Mouse (Mus musculus): ENCODE measurements around the gene Plcxd2.

Gene Plcxd2

DNA sequence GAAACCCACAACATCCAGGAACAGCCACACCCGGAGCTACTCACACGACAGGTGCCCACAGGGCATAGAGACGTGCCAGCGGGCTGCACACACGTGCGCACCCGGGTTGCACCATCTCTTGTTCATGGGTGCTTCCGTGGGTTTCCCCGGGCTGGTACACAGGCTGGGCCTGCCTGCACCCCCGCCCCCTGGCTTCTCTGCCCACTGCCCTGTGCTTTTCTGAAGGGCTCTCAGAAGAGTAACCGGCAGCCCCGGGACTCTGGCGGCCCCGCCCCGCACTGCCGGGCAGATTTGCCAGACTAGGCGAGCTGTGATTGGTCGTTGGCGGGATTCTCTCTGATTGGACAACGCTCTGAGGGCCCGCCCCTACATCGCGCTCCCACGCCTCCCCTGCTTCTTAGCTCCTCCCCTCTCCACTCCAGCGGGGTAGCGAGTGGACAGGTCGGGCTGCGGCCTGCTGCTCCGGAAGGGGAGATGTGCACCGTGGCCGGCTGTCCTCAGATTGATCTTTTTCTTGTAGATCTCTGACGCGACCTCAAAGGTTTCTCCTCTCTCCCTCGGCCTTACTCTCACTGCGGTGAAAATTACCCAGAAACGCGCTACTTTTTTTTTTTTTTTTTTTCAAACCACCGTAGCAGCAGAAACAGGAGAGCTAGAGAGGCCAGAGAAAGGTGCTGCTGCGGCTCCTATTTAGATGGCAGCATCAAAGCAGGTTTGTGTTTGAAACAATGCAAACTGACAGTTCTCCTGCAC, at the start of gene Plcxd2:
Gene Plcxd2 (minus strand): TSS at position 66 of the 753 bp plus-strand sequence.
- peak; percentile 91 for DNase-seq (ENCODE audit: low spot score)

DNA sequence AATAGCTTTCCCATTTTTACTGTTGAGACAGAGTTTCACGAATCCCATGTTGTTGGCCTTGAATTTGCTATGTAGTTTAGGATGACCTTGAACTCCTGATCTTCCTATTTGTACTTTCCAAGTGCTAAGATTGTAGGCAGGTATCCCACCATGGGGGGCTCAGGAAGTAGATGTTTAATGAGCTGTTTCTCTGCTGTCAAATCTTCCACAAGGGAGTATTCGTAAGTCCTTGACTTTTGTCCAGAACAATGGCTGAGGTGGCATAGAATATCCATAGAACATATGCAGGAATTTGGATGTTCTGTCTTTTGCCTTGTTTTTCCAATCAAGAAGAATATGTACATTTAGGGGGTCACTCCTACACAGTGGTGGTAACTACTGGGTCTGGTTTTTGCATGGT, 36.9 kb upstream of the Plcxd2 start:
- no peak for DNase-seq (ENCODE audit: low spot score)

DNA sequence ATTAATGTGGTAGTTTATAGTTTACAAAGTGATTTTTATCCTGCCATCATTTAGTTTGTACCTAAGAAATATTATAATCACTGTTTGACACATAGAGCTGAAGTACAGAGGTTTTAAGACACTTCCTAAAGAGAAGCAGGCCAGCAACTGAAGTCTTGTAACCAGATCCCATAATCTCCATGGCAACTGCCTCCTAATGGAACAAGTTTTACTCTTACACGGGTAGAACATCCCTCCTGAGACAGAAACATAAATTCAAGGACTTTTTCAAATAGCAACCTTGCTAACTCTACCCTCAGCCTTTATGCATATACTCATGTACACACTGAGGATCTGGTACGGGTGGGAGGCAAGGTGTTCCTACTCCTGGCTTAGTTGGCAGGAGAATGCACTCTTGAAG, 26.2 kb upstream of the Plcxd2 start:
- DNase-seq (ENCODE audit: low spot score): no peak

DNA sequence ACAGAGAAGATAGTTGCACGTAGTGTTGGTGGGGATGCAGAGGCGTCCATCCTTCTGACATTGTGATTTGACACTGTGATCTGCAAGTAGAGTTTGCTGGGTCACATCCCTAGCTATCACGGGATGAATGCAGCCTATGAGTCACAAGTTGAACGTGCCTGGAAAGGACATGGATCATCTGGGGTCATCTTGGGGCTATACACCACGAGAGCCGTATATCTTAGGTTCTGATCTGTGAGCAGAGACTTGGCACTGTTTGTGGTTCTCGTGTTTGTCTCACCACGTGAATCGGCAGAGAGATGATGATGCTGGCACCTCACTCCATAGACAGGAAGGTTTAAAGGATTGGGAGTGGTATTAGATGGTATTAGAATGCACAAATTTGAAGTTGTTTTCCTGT, 23.9 kb upstream of the Plcxd2 start:
- no peak for DNase-seq (ENCODE audit: low spot score)

DNA sequence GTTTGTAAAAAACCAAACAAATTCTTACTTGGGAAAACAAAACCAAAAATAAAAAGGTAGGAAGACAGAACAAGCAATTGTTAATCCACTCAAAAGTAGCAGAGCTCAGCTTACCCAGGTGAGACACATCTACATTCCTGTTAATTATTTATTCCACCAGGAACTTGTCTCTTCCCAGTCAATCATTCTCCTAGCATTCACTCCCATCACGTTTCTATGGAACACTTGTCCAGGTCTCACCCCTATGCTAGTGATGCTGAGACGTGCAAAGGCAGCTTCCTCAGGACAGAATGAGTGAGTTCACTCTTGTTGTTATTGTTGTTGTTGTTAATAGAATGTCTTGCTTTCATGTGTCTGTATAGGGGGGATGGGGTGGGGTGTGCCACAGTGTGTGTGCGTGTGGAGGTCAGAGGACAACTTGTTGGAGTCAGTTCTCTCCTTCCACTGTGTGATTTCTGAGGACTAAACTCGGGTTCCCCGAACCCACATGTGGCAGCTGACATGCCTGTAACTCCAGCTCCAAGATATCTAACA, 13.0 kb upstream of the Plcxd2 start:
- DNase-seq (ENCODE audit: low spot score): no peak

DNA sequence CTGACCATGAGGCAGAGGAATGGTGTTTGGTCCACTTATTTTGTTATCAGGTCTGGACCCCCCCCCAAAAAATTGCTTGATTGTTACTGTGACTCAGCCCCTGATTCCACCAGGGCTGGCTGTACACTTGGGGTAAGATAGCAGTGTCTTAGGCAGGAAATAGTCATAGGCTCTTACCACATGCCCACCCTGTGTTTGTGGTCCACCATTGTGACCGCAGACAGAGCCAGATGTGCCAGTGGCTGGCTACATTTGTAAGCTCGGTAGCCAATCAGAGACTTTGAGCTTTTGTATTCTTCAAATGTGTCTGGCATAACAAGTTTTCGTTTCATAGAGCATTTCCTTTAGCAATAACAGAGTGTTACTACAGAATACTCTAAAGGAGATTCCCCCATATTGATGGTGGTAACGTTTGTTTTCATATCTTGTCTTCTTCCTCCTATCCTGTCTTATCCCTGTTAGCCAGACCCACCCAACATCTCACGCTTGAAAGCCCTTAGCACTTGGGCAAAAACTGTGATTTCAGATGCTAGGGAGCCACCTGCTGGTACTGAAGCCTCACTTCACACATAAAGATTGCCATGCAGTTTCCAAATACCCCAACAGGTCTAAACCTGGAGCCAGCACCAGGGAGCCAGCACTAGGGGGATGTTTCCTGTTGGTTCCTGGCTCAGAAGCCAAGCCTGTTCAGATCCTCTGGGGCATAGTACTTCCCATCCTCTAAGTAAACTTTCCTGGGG, 12.3 kb upstream of the Plcxd2 start:
- DNase-seq (ENCODE audit: low spot score): peak; percentile 27

DNA sequence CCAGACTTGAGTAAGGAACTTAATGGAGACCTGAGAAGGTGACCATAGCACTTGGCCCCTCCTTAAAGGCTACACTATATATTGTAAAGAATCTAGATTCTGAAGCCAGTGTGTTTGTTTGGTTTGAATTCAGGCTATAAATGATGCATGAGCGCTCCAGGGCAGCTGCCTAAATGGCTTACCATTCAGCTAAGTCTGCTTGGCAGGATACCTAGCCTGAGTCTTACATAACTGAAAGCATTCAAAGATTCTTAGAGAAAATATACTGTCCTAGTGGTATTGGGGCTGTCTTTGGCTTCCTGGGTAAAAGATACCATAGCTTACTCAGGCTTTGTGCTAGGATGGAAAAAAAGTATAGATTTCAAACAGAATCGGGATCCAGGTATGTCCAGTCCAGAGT, 11.3 kb upstream of the Plcxd2 start:
- no peak for DNase-seq (ENCODE audit: low spot score)

DNA sequence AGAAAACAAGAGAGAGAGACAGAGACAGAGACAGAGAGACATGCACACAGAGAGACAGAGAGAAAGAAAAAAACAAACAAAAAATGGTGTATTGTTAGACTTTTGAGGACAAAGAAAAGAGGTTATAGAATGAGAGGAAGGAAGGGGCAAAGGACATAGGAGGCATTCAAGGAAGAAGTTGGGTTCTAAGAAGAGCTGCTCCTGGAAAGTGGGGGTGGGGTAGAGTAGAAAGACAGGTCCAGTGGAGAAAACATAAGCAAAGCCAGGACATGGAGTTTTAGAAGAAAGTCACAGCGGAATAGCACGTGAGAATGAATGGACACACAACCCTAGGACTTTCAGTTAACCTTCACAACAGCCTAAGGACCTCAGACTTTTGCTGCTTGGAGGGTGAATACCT, 10.4 kb upstream of the Plcxd2 start:
- no peak for DNase-seq (ENCODE audit: low spot score)

DNA sequence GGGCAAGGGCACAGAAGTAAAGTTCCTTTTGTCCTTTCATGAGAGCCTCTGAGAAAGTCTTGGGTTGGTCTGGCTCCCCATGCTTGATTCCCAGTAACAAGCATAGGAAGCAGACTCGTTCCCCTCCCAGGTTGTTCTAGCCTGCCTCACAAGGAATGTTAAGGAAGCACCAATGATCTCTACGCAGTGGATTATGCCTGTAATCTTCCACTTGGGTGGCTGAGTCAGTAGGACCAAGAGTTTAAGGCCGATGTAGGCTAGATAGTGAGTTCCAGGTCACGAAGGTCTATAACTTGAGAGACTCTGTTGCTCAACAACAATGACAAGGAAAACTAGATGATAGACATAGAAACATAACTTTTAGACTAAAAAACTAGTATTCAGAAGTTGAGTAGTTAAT, 9.8 kb upstream of the Plcxd2 start:
- DNase-seq (ENCODE audit: low spot score): no peak

DNA sequence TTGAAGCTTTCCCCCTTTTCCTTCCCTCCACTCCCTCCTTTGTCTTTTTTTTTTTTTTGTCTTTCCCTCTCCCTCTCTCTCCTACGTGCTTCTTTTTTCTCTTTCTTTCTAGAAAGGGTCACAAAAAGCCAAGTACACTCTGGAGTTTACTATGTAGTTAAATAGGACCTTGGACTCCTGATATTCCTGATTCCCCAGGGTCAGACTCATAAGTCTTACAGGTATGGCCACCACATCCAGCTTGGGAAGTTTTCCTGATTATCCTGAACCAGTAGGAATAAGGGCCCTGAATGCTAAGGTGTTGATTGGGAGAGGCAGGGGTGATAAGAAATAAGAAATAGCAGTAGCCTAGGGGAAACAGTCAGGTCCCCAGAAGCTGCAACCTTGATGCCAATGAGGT, 9.3 kb upstream of the Plcxd2 start:
- no peak for DNase-seq (ENCODE audit: low spot score)

DNA sequence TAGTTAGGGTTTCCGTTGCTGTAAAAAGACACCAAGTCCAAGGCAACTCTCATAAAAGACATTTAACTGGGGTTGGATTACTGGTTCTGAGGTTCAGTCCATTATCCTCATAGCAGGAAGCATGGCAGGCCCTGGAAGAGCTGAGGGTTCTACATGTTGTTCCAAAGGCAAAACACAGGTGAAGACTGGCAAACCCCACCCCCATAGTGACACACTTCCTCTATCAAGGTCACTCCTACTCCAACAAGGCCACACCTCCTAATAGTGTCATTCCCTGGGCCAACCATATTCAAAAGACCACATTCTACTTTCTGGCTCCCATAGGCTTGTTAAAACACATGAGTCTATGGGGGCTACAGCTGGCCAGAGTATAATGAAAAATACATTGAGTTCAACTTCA, 1.7 kb upstream of the Plcxd2 start:
- no peak for DNase-seq (ENCODE audit: low spot score)

DNA sequence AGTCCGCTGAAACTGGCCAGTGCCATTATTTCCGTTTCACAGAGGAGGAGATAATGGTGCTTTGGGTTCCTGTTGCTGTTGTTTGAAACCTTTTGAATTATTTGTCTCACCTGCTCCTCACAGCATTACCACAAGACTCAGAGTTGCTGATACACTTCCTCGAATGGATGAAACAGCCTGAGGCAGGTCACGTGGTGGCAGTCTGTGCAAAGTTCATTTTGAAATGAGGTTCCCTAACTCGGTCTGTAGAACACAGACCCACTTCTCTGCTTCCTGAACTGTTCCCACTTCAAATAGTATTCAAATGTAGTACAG, 845 bp upstream of the Plcxd2 start:
- no peak for DNase-seq (ENCODE audit: low spot score)

DNA sequence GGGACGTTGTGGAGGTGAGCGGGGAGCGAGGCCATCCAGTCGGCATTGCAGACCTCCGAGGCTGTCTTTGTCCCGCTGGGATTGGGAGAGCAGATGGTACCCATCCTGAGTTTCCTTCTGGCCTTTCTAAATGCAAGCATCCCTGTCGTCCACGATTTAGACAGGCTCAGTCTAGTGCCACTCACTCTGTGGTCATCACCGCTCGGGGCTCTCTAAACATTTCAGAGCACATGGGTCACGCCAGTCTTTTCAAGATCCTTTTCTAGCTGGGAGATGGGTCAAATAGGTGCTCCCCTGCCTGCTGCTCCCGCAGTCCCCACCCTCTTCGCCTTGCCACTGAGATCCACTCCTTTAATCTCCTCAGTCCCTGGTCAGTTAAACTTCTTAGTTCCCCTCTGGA, 301 bp downstream of the Plcxd2 start:
- DNase-seq (ENCODE audit: low spot score): no peak

DNA sequence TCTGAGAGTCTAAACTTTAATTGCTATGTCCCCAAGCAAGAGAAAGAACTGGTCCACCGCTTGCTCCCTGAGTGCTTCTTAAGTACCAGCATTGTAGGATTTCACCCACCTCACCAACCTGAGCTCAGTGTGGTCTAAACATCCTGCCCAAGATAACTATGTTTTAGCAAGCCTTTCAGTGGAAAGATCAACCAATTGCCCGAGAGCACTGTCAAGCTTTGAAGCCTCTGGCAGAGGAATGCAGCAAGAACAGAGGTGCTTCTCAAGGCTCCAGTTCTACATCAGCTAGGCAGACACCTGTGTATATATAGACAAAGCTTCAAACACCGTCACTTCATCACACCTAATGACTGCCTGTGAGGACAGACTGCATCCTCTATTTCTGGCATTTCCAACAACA, 1.3 kb downstream of the Plcxd2 start:
- DNase-seq (ENCODE audit: low spot score): no peak

DNA sequence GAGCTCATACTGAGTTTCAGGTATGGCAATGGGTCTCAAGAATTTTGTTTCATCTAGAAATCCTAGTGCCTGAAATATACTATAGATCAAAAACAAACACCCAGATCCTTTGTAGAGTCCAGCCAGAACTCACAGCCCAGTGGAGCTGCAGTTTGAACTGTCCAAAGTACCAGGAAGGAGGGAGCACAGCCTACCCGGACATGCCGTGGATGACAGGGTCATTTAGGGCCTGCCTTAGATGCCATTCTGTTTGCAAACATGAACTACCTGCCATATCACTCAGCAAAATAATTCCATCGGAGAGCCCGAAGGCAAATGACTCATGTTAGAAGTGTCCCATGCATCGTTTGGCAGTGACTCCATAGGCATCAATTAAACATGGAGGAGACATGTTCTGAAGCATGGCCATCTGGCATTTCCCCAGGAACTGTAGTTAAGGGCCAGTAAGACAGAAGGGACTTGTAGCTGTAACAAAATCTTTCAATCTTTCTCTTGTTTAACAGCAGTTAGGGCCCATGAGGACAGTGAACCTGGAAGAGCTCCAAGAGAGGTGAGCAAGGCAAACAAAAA, 1.9 kb downstream of the Plcxd2 start:
- DNase-seq (ENCODE audit: low spot score): no peak

DNA sequence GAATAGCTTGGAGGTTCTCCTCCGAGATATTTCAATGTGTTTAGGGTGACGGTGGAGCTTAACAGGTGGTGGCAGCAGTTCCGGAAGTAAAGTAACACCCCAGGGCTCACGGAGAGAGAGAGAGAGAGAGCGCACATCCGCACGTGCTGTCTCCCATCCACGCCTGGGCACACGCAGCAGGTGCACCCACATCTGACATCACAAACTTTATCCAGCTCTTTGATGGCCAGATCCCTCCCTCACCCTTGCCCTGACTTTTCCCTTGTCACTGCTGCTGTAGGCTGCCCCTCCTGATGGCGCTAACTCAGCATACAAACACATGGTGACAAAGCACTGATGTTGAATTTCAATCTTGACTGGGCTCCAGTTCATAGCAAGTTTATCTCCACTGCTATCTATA, 3.8 kb downstream of the Plcxd2 start:
- DNase-seq (ENCODE audit: low spot score): no peak

DNA sequence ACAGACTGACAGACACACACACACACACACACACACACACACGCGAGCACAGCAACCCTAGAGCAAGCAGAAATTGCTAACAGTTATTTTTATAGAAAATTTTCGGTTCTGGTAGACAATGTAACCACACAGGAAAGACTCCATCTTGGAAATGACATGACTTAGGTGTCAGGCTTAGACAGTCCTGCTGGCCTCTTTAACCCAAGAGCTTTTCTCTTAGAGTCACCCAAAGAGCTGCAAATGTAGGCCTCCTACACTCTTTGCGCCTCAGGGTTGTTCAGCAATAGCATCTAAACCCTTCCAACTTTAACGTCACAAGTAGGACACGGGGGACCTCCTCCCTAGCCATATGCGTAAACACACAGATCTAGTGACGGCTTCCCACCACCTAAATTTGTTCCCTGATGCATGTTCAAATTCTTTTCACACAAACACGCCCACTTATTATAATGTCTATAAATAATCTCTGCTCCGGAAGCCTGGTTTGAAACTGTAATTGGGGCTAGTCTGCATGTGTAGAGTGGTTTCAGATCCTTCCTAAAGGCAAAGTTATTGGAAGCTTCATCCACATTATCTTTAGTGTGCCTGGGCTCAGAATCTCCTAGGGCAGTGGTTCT, 8.4 kb downstream of the Plcxd2 start:
- no peak for DNase-seq (ENCODE audit: low spot score)

DNA sequence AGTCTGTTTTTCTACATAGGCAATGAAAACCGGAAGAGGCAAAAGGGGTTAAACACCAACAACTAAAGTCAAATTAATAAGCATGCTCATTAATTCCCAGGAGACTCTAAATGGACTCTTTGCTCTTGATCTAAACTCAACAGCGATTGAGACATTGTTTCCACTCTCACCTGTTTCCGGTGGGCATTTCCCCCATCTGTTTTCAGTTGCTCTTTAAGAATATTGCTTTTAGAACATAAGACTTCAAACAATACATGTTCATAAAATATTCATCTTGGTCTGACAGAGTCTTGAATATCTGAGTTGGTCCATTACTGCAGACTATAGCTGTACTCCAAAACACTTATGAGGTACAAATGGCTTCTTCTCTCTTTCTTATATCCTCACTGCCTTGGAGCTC, 9.0 kb downstream of the Plcxd2 start:
- DNase-seq (ENCODE audit: low spot score): no peak

DNA sequence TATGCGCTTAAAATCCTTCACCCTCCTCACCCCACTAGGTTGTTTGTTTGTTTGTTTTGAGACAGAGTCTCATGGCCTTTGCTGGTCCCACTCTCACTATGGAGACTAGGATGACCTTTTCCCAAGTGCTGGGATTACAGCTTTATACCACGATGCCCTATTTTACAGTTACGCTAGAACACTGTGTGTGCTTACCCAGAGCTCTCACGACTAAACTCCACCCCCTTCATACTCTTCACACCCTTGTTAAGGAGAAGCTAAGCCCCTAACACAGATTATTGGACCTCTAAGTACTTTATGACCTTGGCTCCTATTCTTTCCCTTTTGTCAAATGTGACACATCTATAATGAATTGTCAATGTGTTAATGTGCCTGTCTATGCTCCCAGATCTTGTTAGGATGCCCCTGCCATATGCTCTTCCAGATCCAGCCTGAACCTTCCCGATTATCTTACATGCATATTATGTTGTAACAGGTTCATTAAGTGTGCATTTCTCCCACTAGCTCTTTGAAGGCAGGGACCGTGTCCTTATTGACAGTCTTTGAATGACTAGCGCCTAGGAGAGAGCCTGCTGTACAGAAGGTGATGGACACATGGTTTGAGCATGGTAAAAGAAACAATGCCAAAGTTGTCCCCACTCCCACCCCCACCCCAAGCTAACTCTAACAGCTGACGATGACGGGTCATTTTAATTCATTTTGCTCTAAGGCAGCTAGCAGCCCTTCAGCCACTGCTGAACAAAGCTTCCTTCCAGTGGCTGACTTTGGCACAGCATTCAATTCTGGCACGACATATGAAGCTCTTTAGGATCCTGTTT, 10.4 kb downstream of the Plcxd2 start:
- no peak for DNase-seq (ENCODE audit: low spot score)

DNA sequence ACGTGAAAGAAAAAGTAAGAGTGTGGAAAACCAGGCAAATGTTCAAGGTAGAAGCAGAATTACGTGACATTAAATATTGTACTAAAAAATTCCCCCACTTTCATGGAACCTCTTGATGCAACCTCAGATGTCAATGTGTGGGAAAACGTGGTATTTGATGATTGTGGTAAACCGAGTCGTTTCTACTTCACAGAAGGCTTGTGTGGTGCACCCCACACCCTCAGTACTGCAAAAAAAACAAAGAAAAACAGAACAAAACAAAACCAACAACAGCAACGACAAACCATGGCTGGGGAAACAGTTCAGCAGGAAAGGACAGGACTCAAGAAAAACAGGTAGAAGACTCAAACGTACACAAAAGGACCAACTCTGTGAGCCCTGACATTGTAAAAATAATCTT, 11.8 kb downstream of the Plcxd2 start:
- no peak for DNase-seq (ENCODE audit: low spot score)

DNA sequence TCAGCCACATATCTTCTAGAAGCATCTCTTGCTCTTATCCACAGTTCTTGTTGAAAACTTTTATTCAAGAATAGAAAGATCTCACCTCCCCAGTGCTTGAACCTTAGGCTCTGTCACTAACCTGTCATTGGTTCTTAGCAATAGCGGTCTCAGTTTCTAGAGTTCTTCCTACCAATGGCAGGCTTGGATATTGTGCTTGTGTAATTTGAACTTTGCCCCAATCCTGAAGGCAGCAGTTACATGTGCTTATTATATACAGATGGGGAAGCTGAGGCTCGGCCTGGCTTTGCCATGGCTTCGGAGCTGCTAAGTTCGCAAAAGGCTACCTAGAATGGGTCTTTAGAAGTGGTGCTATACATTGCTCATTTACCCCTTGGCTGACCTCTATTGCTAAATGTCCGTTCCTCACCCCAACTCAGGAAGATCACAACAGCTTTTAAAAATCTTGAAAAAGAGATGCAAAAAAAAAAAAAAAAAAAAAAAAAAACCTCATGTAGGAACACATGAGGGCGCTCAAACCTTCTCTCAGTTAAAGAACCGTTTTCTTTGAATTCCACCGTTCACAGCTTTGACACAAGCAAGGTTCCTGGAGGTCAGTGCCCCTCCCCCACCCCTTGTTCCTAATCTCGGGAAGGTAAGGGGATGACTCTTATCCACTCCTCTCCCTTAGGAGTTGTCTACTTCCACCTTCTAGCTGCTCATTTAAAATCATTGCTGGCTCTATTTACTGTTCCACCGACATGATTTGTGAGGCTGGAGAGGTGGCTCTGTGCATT, 18.9 kb downstream of the Plcxd2 start:
- DNase-seq (ENCODE audit: low spot score): no peak
